Mouse (Mus musculus) cerebellum, adult 2 months (tissue): ENCODE data around the gene Mpc2. TPM values are rescaled to one million over a fixed set of nuclear protein-coding genes. Genes with fewer than 3 reads are reported as not detected.

Source experiments
- DNase-seq, 2 experiments: peaks; one replicate each; pipeline ENCODE4 v3.0.0; 2021
- H3K27ac ChIP-seq: fragments of 200-500 bp; 2 replicates; pipeline ENCODE4 v1.5.1; 2012; ENCODE audit warnings: low read length, control low read depth, inconsistent platforms; ENCODE audit not compliant: insufficient read depth
- H3K27me3 ChIP-seq: fragments of 200-500 bp; 2 replicates; pipeline ENCODE4 v1.6.1; 2012; ENCODE audit warnings: inconsistent platforms, mild to moderate bottlenecking, low read length, moderate library complexity; ENCODE audit not compliant: control insufficient read depth, insufficient read depth
- H3K4me1 ChIP-seq: fragments of 200-500 bp; 2 replicates; pipeline ENCODE4 v1.6.1; 2011; ENCODE audit warnings: low read length; ENCODE audit not compliant: control insufficient read depth, insufficient read depth
- H3K4me3 ChIP-seq: fragments of 200-500 bp; replicated peaks from 2 replicates; pipeline ENCODE3; 2011; ENCODE audit warnings: mild to moderate bottlenecking, low read depth, low read length, control low read depth; ENCODE audit not compliant: insufficient read depth
- CTCF ChIP-seq: fragments of 200-500 bp; IDR thresholded peaks from 2 replicates; pipeline ENCODE4 v1.5.1; 2011; ENCODE audit warnings: low read depth, mild to moderate bottlenecking, control low read depth, low read length, moderate library complexity, borderline replicate concordance; ENCODE audit not compliant: insufficient read depth
- POLR2A ChIP-seq: fragments of 200-500 bp; IDR thresholded peaks from 2 replicates; pipeline ENCODE4 v1.6.1; 2011; ENCODE audit warnings: low read length, control low read depth, borderline replicate concordance; ENCODE audit not compliant: insufficient read depth
- WGBS: fragments of 180-500 bp; shearing (Covaris S2); methylation state at CpG from one replicate; pipeline ENCODE4 v1.1.7; 2018; 5-methylcytosine and 5-hydroxymethylcytosine counted together
- polyA plus RNA-seq: library from polyadenylated mRNA; depleted of rRNA; stranded (reverse); fragments of >200 nt; gene quantifications from 2 replicates; pipeline ENCODE4 v1.2.3, GENCODE M21; 2012; rRNA removed

Gene Mpc2
- polyA plus RNA-seq, 1 experiment, result 187 TPM

- WGBS, result 88% methylated on average over 8 of the region's 8 CpGs
- H3K4me1 ChIP-seq, result no peaks in the 10 kb centered on the region
- H3K27ac ChIP-seq, result no peak within 1 kb of the TSS
- H3K27me3 ChIP-seq, result no peaks in the 10 kb centered on the region
- H3K4me3 ChIP-seq, result no peak within 1 kb of the TSS
- no peak for DNase-seq
- TF ChIP-seq CTCF (no peak), POLR2A (no peak)
These were observed 24.3 kb downstream of the Mpc2 start, which contains the start of gene Adcy10 for GRCm38 (mm10) chr1:165484688-165485233. TSS of gene Adcy10 (plus strand) at chr1:165485183.

- no peaks in the 10 kb centered on the region for H3K27me3 ChIP-seq
- H3K4me1 ChIP-seq, result no peaks in the 10 kb centered on the region
- H3K27ac ChIP-seq, result no peak overlapping the region
- no peak overlapping the region for H3K4me3 ChIP-seq
- no peak for TF ChIP-seq POLR2A
- TF ChIP-seq CTCF, result no peak
- WGBS, result 87% methylated on average over 2 of the region's 2 CpGs
- no peak for DNase-seq
These were observed 25.7 kb downstream of the Mpc2 start for GRCm38 (mm10) chr1:165486108-165486507.

GRCm38 (mm10) chr1:165489197-165489596 is 28.8 kb downstream of the Mpc2 start:
- TF ChIP-seq CTCF (no peak), POLR2A (no peak)
- Histone ChIP-seq H3K4me1 (no peaks in the 10 kb centered on the region), H3K27me3 (no peaks in the 10 kb centered on the region), H3K27ac (no peak overlapping the region), H3K4me3 (no peak overlapping the region)
- no peak for DNase-seq
- WGBS, result 63% methylated on average over 4 of the region's 4 CpGs

GRCm38 (mm10) chr1:165498856-165499255 is 38.4 kb downstream of the Mpc2 start:
- TF ChIP-seq CTCF (no peak), POLR2A (no peak)
- no peaks in the 10 kb centered on the region for H3K27me3 ChIP-seq
- DNase-seq, result no peak
- WGBS, result 23% methylated on average over 3 of the region's 3 CpGs
- no peak overlapping the region for H3K4me3 ChIP-seq
- no peak overlapping the region for H3K27ac ChIP-seq
- no peaks in the 10 kb centered on the region for H3K4me1 ChIP-seq

GRCm38 (mm10) chr1:165503307-165504024 is 43.0 kb downstream of the Mpc2 start:
- no peak overlapping the region for H3K4me3 ChIP-seq
- TF ChIP-seq CTCF (0 out of 2 replicates have a peak, but pooled peaks have one; percentile 10), POLR2A (no peak)
- no peaks in the 10 kb centered on the region for H3K4me1 ChIP-seq
- no peaks in the 10 kb centered on the region for H3K27me3 ChIP-seq
- no peak for DNase-seq
- WGBS, result 56% methylated on average over 10 of the region's 10 CpGs
- H3K27ac ChIP-seq, result no peak overlapping the region

- no peaks in the 10 kb centered on the region for H3K4me1 ChIP-seq
- no peaks in the 10 kb centered on the region for H3K27me3 ChIP-seq
- no peak overlapping the region for H3K4me3 ChIP-seq
- H3K27ac ChIP-seq, result no peak overlapping the region
- TF ChIP-seq CTCF (no peak), POLR2A (no peak)
- DNase-seq, result no peak
- 92% methylated on average over 6 of the region's 6 CpGs for WGBS
These were observed 45.9 kb downstream of the Mpc2 start for GRCm38 (mm10) chr1:165506303-165506702.

- WGBS, result 36% methylated on average over 6 of the region's 6 CpGs
- TF ChIP-seq CTCF (no peak), POLR2A (no peak)
These were observed 49.7 kb downstream of the Mpc2 start for GRCm38 (mm10) chr1:165510161-165510560.

GRCm38 (mm10) chr1:165520716-165521115 is 60.3 kb downstream of the Mpc2 start:
- no peak overlapping the region for H3K27ac ChIP-seq
- 86% methylated on average over 7 of the region's 7 CpGs for WGBS
- H3K27me3 ChIP-seq, result no peaks in the 10 kb centered on the region
- no peaks in the 10 kb centered on the region for H3K4me1 ChIP-seq
- H3K4me3 ChIP-seq, result no peak overlapping the region
- TF ChIP-seq CTCF (no peak), POLR2A (no peak)
- DNase-seq, result no peak

More at GRCm38 (mm10) chr1:165510161-165510560, 49.7 kb downstream of the Mpc2 start:
- Histone ChIP-seq H3K27ac (no peak overlapping the region), H3K4me3 (no peak overlapping the region), H3K4me1 (no peaks in the 10 kb centered on the region), H3K27me3 (no peaks in the 10 kb centered on the region)
- no peak for DNase-seq

Other genes starting within 250 kb of the Mpc2 start
- 49.4 and 52.2 TPM in 2 replicates for gene Tiprl, start 223.6 kb upstream of the Mpc2 start, polyA plus RNA-seq
- gene Gpr161, start 164.8 kb upstream of the Mpc2 start, polyA plus RNA-seq, result 3.3 and 3.8 TPM in 2 replicates
- 46.6 and 47.7 TPM in 2 replicates for gene Dcaf6, start 162 bp upstream of the Mpc2 start, polyA plus RNA-seq
- 0.22 and 0.28 TPM in 2 replicates for gene Adcy10, start 24.5 kb downstream of the Mpc2 start, polyA plus RNA-seq
- gene Mpzl1, start 173.9 kb downstream of the Mpc2 start, polyA plus RNA-seq, result 54.5 and 57.0 TPM in 2 replicates
- 3.8 and 4.6 TPM in 2 replicates for gene Rcsd1, start 249.1 kb downstream of the Mpc2 start, polyA plus RNA-seq